Mouse (Mus musculus) MEL (cell line): ENCODE data around the gene Myo10. TPM values are rescaled to one million over a fixed set of nuclear protein-coding genes. Genes with fewer than 3 reads are reported as not detected.

Source experiments
- DNase-seq: peaks from one replicate; pipeline ENCODE4 v3.0.0; 2011; ENCODE audit warnings: low read depth, low spot score
- H3K27ac ChIP-seq: 2 replicates; pipeline ENCODE4 v1.5.1; 2012; ENCODE audit warnings: low read depth, mild to moderate bottlenecking, control low read depth, low read length, moderate library complexity; ENCODE audit not compliant: control insufficient read depth
- H3K27me3 ChIP-seq, 2 experiments: fragments of 150-350 bp in 1 of 2; sonication (generic) in 1 of 2; 2 replicates each; pipeline ENCODE4 v1.6.1; 2012; ENCODE audit warnings: low read length in 2 of 2, mild to moderate bottlenecking in 2 of 2, improper control_type of control experiment in 1 of 2, moderate library complexity in 1 of 2; ENCODE audit not compliant: insufficient read depth in 2 of 2, control insufficient read depth in 1 of 2
- H3K36me3 ChIP-seq, 2 experiments: 2 replicates each; pipeline ENCODE4 v1.6.1; 2012 to 2014; ENCODE audit warnings: low read length in 2 of 2, improper control_type of control experiment in 1 of 2, inconsistent platforms in 1 of 2, mild to moderate bottlenecking in 1 of 2; ENCODE audit not compliant: insufficient read depth in 2 of 2, control insufficient read depth in 1 of 2
- H3K4me1 ChIP-seq, 2 experiments: fragments of 150-350 bp in 1 of 2; sonication (generic) in 1 of 2; 2 replicates each; pipeline ENCODE4 v1.6.1; 2012; ENCODE audit warnings: low read length in 2 of 2, improper control_type of control experiment in 1 of 2, mild to moderate bottlenecking in 1 of 2; ENCODE audit not compliant: insufficient read depth in 2 of 2, control insufficient read depth in 1 of 2
- H3K4me3 ChIP-seq, 2 experiments: fragments of 150-350 bp in 1 of 2; sonication (generic) in 1 of 2; 2 replicates each; pipeline ENCODE4 v1.5.1; 2012; ENCODE audit warnings: low read depth in 2 of 2, low read length in 2 of 2, mild to moderate bottlenecking in 2 of 2, moderate library complexity in 2 of 2, control low read depth in 1 of 2, improper control_type of control experiment in 1 of 2; ENCODE audit not compliant: control insufficient read depth in 1 of 2, insufficient read depth in 1 of 2
- H3K79me2 ChIP-seq: 2 replicates; pipeline ENCODE4 v1.6.1; 2012; ENCODE audit warnings: mild to moderate bottlenecking, low read length, moderate library complexity; ENCODE audit not compliant: control insufficient read depth, poor library complexity, insufficient read depth
- H3K9ac ChIP-seq: 2 replicates; pipeline ENCODE4 v1.6.1; 2012; ENCODE audit warnings: low read depth, mild to moderate bottlenecking, control low read depth, low read length, moderate library complexity; ENCODE audit not compliant: control insufficient read depth, poor library complexity, severe bottlenecking
- H3K9me3 ChIP-seq: fragments of 150-350 bp; sonication (generic); replicated peaks from 2 replicates; pipeline ENCODE4 v1.6.1; 2012; ENCODE audit warnings: mild to moderate bottlenecking, low read length, improper control_type of control experiment, moderate library complexity; ENCODE audit not compliant: insufficient read depth
- CHD2 ChIP-seq: IDR thresholded peaks from 2 replicates; pipeline ENCODE4 v1.6.1; 2011; ENCODE audit warnings: low read length, improper control_type of control experiment
- E2F4 ChIP-seq: IDR thresholded peaks from 2 replicates; pipeline ENCODE4 v1.6.1; 2011; ENCODE audit warnings: low read depth, low read length, improper control_type of control experiment, borderline replicate concordance
- ELF1 ChIP-seq: IDR thresholded peaks from 2 replicates; pipeline ENCODE4 v1.6.1; 2014; ENCODE audit warnings: low read depth, mild to moderate bottlenecking, inconsistent platforms, low read length, improper control_type of control experiment, moderate library complexity
- ETS1 ChIP-seq: IDR thresholded peaks from 2 replicates; pipeline ENCODE4 v1.6.1; 2012; ENCODE audit warnings: low read depth, mild to moderate bottlenecking, inconsistent platforms, low read length, improper control_type of control experiment, moderate library complexity
- GABPA ChIP-seq: IDR thresholded peaks from 2 replicates; pipeline ENCODE4 v1.6.1; 2012; ENCODE audit warnings: low read depth, mild to moderate bottlenecking, inconsistent platforms, low read length, improper control_type of control experiment, moderate library complexity
- GATA1 ChIP-seq: IDR thresholded peaks from 2 replicates; pipeline ENCODE4 v1.6.1; 2011; ENCODE audit warnings: low read depth, low read length, improper control_type of control experiment
- JUND ChIP-seq: IDR thresholded peaks from 2 replicates; pipeline ENCODE4 v1.6.1; 2011; ENCODE audit warnings: low read depth, mild to moderate bottlenecking, improper control_type of control experiment, low read length
- MAFK ChIP-seq: IDR thresholded peaks from 2 replicates; pipeline ENCODE4 v1.6.1; 2011; ENCODE audit warnings: low read depth, mild to moderate bottlenecking, low read length, improper control_type of control experiment, borderline replicate concordance
- MAZ ChIP-seq: IDR thresholded peaks from 2 replicates; pipeline ENCODE4 v1.6.1; 2012; ENCODE audit warnings: low read depth, mild to moderate bottlenecking, inconsistent platforms, low read length, improper control_type of control experiment
- MXI1 ChIP-seq: IDR thresholded peaks from 2 replicates; pipeline ENCODE4 v1.6.1; 2011; ENCODE audit warnings: mild to moderate bottlenecking, low read depth, low read length, improper control_type of control experiment
- NRF1 ChIP-seq: IDR thresholded peaks from 2 replicates; pipeline ENCODE4 v1.6.1; 2014; ENCODE audit warnings: low read depth, mild to moderate bottlenecking, inconsistent platforms, low read length, improper control_type of control experiment, moderate library complexity; ENCODE audit not compliant: poor library complexity, insufficient read depth, severe bottlenecking
- POLR2AphosphoS2 ChIP-seq: IDR thresholded peaks from 2 replicates; pipeline ENCODE4 v1.6.1; 2011; ENCODE audit warnings: low read length, improper control_type of control experiment
- SIN3A ChIP-seq: IDR thresholded peaks from 2 replicates; pipeline ENCODE4 v1.6.1; 2012; ENCODE audit warnings: low read length, improper control_type of control experiment, inconsistent platforms
- SMC3 ChIP-seq: IDR thresholded peaks from 2 replicates; pipeline ENCODE4 v1.6.1; 2011; ENCODE audit warnings: low read depth, low read length, improper control_type of control experiment
- TBP ChIP-seq: IDR thresholded peaks from 2 replicates; pipeline ENCODE4 v1.8.0; 2011; ENCODE audit warnings: low read depth, low read length, improper control_type of control experiment
- TCF12 ChIP-seq: IDR thresholded peaks from 2 replicates; pipeline ENCODE4 v1.6.1; 2014; ENCODE audit warnings: low read depth, mild to moderate bottlenecking, inconsistent platforms, low read length, improper control_type of control experiment, moderate library complexity
- UBTF ChIP-seq: IDR thresholded peaks from 2 replicates; pipeline ENCODE4 v1.6.1; 2012; ENCODE audit warnings: low read depth, mild to moderate bottlenecking, inconsistent platforms, low read length, improper control_type of control experiment, moderate library complexity, borderline replicate concordance; ENCODE audit not compliant: insufficient read depth
- USF1 ChIP-seq: IDR thresholded peaks from 2 replicates; pipeline ENCODE4 v1.6.1; 2014; ENCODE audit warnings: low read depth, mild to moderate bottlenecking, inconsistent platforms, low read length, improper control_type of control experiment, moderate library complexity
- ZKSCAN1 ChIP-seq: IDR thresholded peaks from 2 replicates; pipeline ENCODE4 v1.6.1; 2012; ENCODE audit warnings: low read depth, mild to moderate bottlenecking, inconsistent platforms, low read length, improper control_type of control experiment, moderate library complexity
- ZNF384 ChIP-seq: IDR thresholded peaks from 2 replicates; pipeline ENCODE4 v1.6.1; 2012; ENCODE audit warnings: low read depth, mild to moderate bottlenecking, inconsistent platforms, low read length, improper control_type of control experiment
- polyA plus RNA-seq, 2 experiments: library from polyadenylated mRNA; stranded (reverse) in 1 of 2; unstranded in 1 of 2; fragments of >175 nt in 1 of 2; fragments of >200 nt in 1 of 2; gene quantifications; 2 replicates each; pipeline versions ENCODE4 v1.2.1 to v1.2.4; 2012; ENCODE audit warnings: low replicate concordance in 2 of 2, low read depth in 1 of 2; ENCODE audit not compliant: insufficient read length in 2 of 2, insufficient read depth in 1 of 2, missing spikeins in 1 of 2
- total RNA-seq: library from RNA; depleted of rRNA; stranded (reverse); fragments of 300-350 nt; gene quantifications from 2 replicates; pipeline ENCODE4 v1.2.3, GENCODE M21; 2012

Myo10 gene
- total and polyA plus RNA-seq, 3 experiments, result 0.01 TPM; not detected in 2

DNA sequence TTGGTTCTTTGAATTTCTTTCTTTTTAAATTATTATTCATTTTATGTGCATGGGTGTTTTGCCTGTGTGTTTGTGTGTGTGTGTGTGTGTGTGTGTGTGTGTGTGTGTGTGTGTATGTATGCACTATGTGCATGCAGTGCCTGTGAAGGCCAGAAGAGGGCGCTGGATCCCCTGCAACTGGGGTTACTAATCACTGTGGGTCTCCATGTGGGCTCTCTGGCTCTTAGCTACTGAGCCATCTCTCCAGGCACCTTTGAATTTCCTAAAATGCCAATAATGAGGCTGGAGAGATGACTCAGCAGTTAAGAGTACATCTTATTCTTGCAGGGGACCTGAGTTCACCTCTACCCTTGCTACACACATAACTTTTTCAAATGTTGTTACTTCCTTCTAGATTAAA, 18.1 kb upstream of the Myo10 start:
- H3K9ac ChIP-seq, result no peak overlapping the region
- no peak for TF ChIP-seq USF1
- TF ChIP-seq NRF1, result no peak
- no peak for TF ChIP-seq MXI1
- TF ChIP-seq ETS1, result no peak
- TF ChIP-seq ZKSCAN1, result no peak
- TF ChIP-seq MAZ, result no peak
- no peak for TF ChIP-seq POLR2AphosphoS2
- TF ChIP-seq UBTF, result no peak
- no peak overlapping the region for H3K4me3 ChIP-seq
- H3K36me3 ChIP-seq, result no peaks in the 10 kb centered on the region
- H3K4me1 ChIP-seq, result no peaks in the 10 kb centered on the region
- DNase-seq, result no peak
- H3K79me2 ChIP-seq, result no peaks in the 10 kb centered on the region
- no peak overlapping the region for H3K27ac ChIP-seq
- H3K27me3 ChIP-seq, result no peaks in the 10 kb centered on the region
- no peaks in the 10 kb centered on the region for H3K9me3 ChIP-seq

- Histone ChIP-seq H3K27ac (no peak overlapping the region), H3K36me3 (no peaks in the 10 kb centered on the region), H3K27me3 (no peaks in the 10 kb centered on the region), H3K9me3 (no peaks in the 10 kb centered on the region), H3K9ac (no peak overlapping the region), H3K4me1 (no peaks in the 10 kb centered on the region), H3K79me2 (no peaks in the 10 kb centered on the region)
- DNase-seq, result no peak
- TF ChIP-seq GABPA, result no peak
- TF ChIP-seq MXI1, result no peak
- no peak for TF ChIP-seq CHD2
- TF ChIP-seq, all 39 proteins: peak for 0
- no peak overlapping the region for H3K4me3 ChIP-seq
Observed at GRCm38 (mm10) chr15:25605376-25605775, 16.9 kb upstream of the Myo10 start.

DNA sequence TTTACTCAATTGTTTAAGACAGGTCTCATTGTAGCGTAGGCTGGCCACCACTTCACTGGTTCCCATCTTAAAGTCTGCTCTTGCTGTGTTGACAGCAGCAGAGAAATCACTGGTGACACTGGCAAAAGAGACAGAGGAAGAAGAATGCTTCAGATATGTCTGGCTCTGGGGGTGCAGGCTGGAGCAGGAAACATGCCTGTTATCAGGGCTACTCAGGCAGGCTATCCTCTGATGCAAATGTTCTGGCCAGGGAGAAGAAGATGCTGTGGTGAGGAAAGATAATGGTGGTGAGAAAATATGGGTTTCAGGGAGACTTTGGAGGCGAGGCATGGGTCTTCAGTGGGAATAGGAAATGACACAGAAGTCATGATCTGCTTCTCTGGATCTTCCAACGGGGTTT, 13.6 kb upstream of the Myo10 start:
- Histone ChIP-seq H3K9ac (no peak overlapping the region), H3K27ac (no peak overlapping the region), H3K9me3 (no peaks in the 10 kb centered on the region), H3K79me2 (no peaks in the 10 kb centered on the region), H3K36me3 (no peaks in the 10 kb centered on the region), H3K27me3 (no peaks in the 10 kb centered on the region), H3K4me1 (no peaks in the 10 kb centered on the region), H3K4me3 (no peak overlapping the region)
- DNase-seq, result no peak
- TF ChIP-seq ZNF384 (no peak), GATA1 (no peak), POLR2AphosphoS2 (no peak), UBTF (no peak), MXI1 (no peak), USF1 (no peak), CHD2 (no peak), GABPA (no peak), TBP (no peak), ETS1 (no peak), SIN3A (no peak), ZKSCAN1 (no peak), TCF12 (no peak), E2F4 (no peak), ELF1 (no peak), SMC3 (no peak), JUND (no peak), MAFK (no peak)
